Mouse (Mus musculus) kidney, adult 2 months (tissue): ENCODE results near the gene Cyfip2. TPM values are rescaled to one million over a fixed set of nuclear protein-coding genes. Genes with fewer than 3 reads are reported as not detected.

ENCODE experiments used
- DNase-seq: peaks from one replicate; pipeline ENCODE4 v3.0.0; 2021
- H3K27ac ChIP-seq: fragments of 200-500 bp; 2 replicates; pipeline ENCODE4 v1.5.1; 2012; ENCODE audit warnings: low read depth, low read length, control low read depth, inconsistent platforms; ENCODE audit not compliant: insufficient read depth
- H3K27me3 ChIP-seq: fragments of 200-500 bp; replicated peaks from 2 replicates; pipeline ENCODE4 v1.6.1; 2012; ENCODE audit warnings: mild to moderate bottlenecking, moderate library complexity, low read length, inconsistent platforms; ENCODE audit not compliant: control insufficient read depth, insufficient read depth
- H3K36me3 ChIP-seq: fragments of 200-500 bp; 2 replicates; pipeline ENCODE4 v1.6.1; 2012; ENCODE audit warnings: mild to moderate bottlenecking, moderate library complexity, low read length, inconsistent platforms; ENCODE audit not compliant: control insufficient read depth, insufficient read depth
- H3K4me1 ChIP-seq: fragments of 200-500 bp; 2 replicates; pipeline ENCODE4 v1.6.1; 2011; ENCODE audit warnings: low read length; ENCODE audit not compliant: control insufficient read depth, insufficient read depth
- H3K4me3 ChIP-seq: fragments of 200-500 bp; 2 replicates; pipeline ENCODE4 v1.5.1; 2011; ENCODE audit warnings: mild to moderate bottlenecking, low read depth, low read length, control low read depth; ENCODE audit not compliant: insufficient read depth
- CTCF ChIP-seq: fragments of 200-500 bp; conservative IDR thresholded peaks from 2 replicates; pipeline ENCODE4 v1.5.1; 2011; ENCODE audit warnings: low read depth, mild to moderate bottlenecking, control low read depth, low read length, moderate library complexity, mixed read lengths; ENCODE audit not compliant: insufficient read depth, insufficient read length
- POLR2A ChIP-seq: fragments of 200-500 bp; IDR thresholded peaks from one replicate; pipeline ENCODE4 v1.6.1; 2011; ENCODE audit warnings: low read depth, low read length, control low read depth
- WGBS: fragments of 180-500 bp; shearing (Covaris S2); methylation state at CpG from one replicate; pipeline ENCODE4 v1.1.7; 2018; 5-methylcytosine and 5-hydroxymethylcytosine counted together
- polyA plus RNA-seq: library from polyadenylated mRNA; depleted of rRNA; stranded (reverse); fragments of >200 nt; gene quantifications from 2 replicates; pipeline ENCODE4 v1.2.3, GENCODE M21; 2012

Gene Cyfip2
- polyA plus RNA-seq, 1 experiment, result 71.1 TPM

DNA sequence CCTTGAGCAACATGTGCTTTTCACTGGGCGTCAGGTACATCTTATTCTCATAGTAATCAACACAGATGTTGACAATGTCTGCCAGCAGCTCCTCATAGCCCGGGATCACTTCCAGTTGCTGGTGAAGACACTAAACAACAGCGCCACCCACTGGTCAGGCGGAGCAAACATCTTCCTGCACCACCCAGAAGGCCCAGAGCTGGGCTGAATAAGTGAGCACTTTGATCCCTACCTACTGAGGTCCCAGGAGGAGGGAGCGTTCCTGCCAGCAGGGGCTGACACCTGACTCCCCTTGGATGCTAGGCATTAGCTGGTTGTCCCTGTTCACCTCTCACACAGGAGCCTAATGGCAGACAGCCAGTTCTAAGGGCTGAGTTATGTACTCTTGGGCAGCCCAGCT is 35.9 kb downstream of the Cyfip2 start:
- TF ChIP-seq POLR2A, result no peak
- TF ChIP-seq CTCF, result peak; percentile 56
- Histone ChIP-seq H3K4me3 (no peak overlapping the region), H3K27me3 (no peaks in the 10 kb centered on the region), H3K36me3 (no peaks in the 10 kb centered on the region; the same call in 1 of the 2 replicates), H3K27ac (peak overlapping the region; percentile 39), H3K4me1 (no peaks in the 10 kb centered on the region)
- DNase-seq, result peak; percentile 74
- 49% methylated on average over 5 of the region's 5 CpGs for WGBS

DNA sequence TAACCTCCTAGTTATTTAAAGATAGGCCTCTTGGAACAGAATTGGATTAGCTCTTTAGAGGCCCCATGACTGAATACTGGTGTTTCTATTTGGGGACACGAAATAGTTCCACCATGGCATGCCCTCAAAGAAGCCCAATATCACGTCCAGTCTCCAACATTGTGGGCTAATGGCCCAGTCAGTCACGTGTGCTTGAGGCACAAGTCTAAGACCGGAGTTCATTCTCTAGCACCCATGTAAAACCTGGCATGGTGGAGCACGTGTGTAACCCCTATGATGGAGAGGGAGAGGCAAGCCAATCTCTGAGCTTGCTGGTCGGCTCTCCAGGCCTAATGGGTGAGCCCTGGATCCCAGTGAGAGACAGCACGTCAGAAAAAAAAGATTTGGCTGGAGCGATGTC is 36.5 kb downstream of the Cyfip2 start:
- no peak overlapping the region for H3K27ac ChIP-seq

DNA sequence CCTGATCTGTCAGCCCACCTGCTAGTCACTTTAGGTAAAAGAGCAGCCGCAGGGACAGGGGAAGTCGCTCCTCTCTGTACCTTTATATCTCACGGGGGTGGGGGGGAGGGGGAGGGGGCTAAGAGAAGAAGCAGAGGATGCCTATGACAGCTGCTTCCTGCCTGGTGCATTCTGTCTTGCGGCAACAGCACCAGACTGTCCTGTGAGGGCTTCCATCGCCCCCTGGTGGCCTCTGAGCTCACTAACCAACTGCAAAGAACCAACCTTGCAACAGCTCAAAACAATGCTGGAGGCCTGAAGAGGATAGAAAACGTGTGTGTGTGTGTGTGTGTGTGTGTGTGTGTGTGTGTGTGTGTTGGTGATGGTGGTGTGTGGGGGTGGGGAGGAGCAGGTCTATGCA is 37.4 kb downstream of the Cyfip2 start:
- 16% methylated on average over 6 of the region's 6 CpGs for WGBS
- DNase-seq, result peak; percentile 79
- H3K36me3 ChIP-seq, result no peaks in the 10 kb centered on the region; the same call in 1 of the 2 replicates
- no peak for TF ChIP-seq POLR2A
- peak; percentile 84 for TF ChIP-seq CTCF
- no peak overlapping the region for H3K4me3 ChIP-seq
- no peaks in the 10 kb centered on the region for H3K4me1 ChIP-seq
- H3K27me3 ChIP-seq, result no peaks in the 10 kb centered on the region
- no peak overlapping the region; the same call in 1 of the 2 replicates for H3K27ac ChIP-seq

More for the DNA sequence above, 36.5 kb downstream of the Cyfip2 start:
- H3K4me3 ChIP-seq, result no peak overlapping the region
- no peaks in the 10 kb centered on the region for H3K4me1 ChIP-seq
- TF ChIP-seq POLR2A (no peak), CTCF (no peak)
- no peaks in the 10 kb centered on the region for H3K27me3 ChIP-seq
- 77% methylated on average over 8 of the region's 8 CpGs for WGBS
- no peaks in the 10 kb centered on the region; the same call in 1 of the 2 replicates for H3K36me3 ChIP-seq
- peak; percentile 26 for DNase-seq

DNA sequence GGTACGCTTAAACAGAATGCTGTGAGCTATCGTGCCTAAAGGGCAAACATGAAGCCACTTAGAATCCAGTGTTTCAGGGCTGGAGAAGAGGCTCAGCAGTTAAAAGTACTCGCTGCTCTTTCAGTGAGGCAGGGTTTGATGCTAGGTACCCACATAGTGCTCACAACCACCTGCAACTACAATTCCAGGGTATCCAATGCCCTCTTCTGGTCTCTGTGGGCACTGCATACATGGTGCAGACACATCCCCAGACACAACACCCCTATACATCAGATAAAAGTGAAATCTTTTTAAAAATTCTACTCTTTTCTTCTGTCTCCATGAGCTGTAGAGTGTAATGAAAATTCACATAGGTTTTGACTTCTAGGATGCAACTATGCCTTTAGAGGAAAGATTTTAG is 38.7 kb downstream of the Cyfip2 start:
- H3K4me3 ChIP-seq, result no peak overlapping the region
- no peak overlapping the region for H3K27ac ChIP-seq
- H3K4me1 ChIP-seq, result no peaks in the 10 kb centered on the region
- TF ChIP-seq CTCF, result no peak; the same call in 1 of the 2 replicates
- no peak for TF ChIP-seq POLR2A
- DNase-seq, result no peak
- H3K36me3 ChIP-seq, result no peaks in the 10 kb centered on the region; the same call in 1 of the 2 replicates
- WGBS, result 97% methylated on average over 3 of the region's 3 CpGs
- H3K27me3 ChIP-seq, result no peaks in the 10 kb centered on the region

DNA sequence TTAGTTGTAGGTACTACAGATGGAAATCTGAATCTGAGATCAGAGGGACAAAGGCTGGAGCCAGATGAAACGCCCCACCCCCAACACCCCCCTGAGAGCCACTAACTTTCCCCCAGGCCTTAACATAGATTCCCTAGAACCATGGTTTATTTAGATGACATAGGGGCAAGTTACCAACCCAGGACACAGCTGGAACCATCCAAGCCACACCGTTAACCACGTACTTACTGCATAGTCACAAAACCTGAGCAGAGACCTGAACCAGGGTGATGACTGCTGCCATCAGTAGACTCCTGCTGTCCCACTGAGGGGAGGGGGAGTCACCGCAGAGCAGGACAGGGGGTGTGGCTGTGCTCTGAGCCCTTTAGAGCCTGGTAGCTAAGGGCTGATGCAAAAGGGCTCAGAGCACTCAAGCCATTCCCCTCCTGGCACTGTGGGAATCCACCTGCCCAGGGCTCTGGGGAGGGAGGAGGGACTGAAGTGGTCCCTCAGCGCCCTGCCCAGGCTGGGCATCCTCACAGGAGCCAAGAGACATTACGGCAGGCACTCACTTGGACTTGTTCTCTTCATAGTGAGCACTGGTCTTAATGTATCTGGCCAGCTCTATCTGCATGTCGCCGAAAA is 40.5 kb downstream of the Cyfip2 start:
- TF ChIP-seq POLR2A (no peak), CTCF (no peak)
- H3K27me3 ChIP-seq, result no peaks in the 10 kb centered on the region
- no peak overlapping the region for H3K27ac ChIP-seq
- H3K4me1 ChIP-seq, result no peaks in the 10 kb centered on the region
- H3K4me3 ChIP-seq, result no peak overlapping the region
- H3K36me3 ChIP-seq, result no peaks in the 10 kb centered on the region
- 80% methylated on average over 8 of the region's 8 CpGs for WGBS
- no peak for DNase-seq

DNA sequence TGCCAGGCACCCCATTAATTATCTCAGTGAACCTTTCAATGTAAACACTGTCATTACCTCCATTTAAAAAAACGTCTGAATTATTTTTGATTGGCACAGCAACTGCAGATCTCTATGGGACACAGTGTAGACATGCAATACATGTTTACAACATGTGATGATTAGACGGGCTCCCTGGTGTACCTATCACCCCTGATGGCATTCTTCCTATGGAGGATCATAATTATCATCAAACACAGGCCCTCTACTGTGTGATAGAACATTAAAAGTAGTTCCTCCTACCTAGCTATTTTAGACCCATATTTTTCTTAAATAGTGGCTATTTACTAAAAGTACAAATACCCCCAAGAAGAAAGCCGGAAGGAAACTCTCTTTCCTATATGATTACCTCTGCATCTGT is 42.8 kb downstream of the Cyfip2 start:
- TF ChIP-seq POLR2A (no peak), CTCF (no peak)
- DNase-seq, result no peak
- 66% methylated on average over 3 of the region's 3 CpGs for WGBS
- Histone ChIP-seq H3K4me3 (no peak overlapping the region), H3K4me1 (no peaks in the 10 kb centered on the region), H3K27me3 (no peaks in the 10 kb centered on the region), H3K36me3 (no peaks in the 10 kb centered on the region), H3K27ac (no peak overlapping the region)

DNA sequence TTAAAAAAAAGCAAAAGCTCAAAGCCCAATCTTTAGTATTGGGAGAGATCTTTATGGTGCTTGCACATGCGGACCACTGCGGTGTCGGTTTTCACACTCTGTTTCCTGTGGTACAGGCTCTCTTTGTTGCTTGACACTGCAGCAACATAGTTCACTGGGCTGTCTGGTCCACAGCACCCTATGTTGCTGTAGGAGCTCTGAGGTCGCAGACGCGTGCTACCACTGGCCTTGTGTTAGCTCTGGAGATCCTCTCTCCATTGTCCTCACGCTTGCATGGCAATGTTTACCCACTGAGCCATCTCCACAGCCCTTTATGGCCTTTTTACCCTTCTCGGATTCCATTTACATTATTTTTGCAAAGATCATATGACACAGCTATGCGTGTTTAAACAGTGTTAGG is 43.3 kb downstream of the Cyfip2 start:
- Histone ChIP-seq H3K27ac (no peak overlapping the region), H3K4me3 (no peak overlapping the region), H3K4me1 (no peaks in the 10 kb centered on the region), H3K27me3 (no peaks in the 10 kb centered on the region), H3K36me3 (no peaks in the 10 kb centered on the region)
- WGBS, result 63% methylated on average over 9 of the region's 9 CpGs
- DNase-seq, result no peak
- TF ChIP-seq CTCF, result no peak
- no peak for TF ChIP-seq POLR2A
